Mouse (Mus musculus) monocyte, adult 5-6 weeks (primary cell): ENCODE data around the gene Acer2. TPM values are rescaled to one million over a fixed set of nuclear protein-coding genes. Genes with fewer than 3 reads are reported as not detected.

ENCODE experiments used
- ATAC-seq: fragments of 153-309, 156-312 bp; replicated peaks from 2 replicates; pipeline ENCODE4 v1.8.0; 2017; ENCODE audit warnings: mild to moderate bottlenecking; ENCODE audit not compliant: low TSS enrichment, insufficient number of reproducible peaks, severe bottlenecking, poor library complexity, low FRiP score
- total RNA-seq: library from RNA; stranded (forward); fragments of 200-1000, 200-491, 200-594 nt; gene quantifications from 3 replicates; pipeline ENCODE4 v1.2.3, GENCODE M21; 2017

Gene Acer2
- total RNA-seq, 1 experiment from 2014 or later, result 1.8 TPM

DNA sequence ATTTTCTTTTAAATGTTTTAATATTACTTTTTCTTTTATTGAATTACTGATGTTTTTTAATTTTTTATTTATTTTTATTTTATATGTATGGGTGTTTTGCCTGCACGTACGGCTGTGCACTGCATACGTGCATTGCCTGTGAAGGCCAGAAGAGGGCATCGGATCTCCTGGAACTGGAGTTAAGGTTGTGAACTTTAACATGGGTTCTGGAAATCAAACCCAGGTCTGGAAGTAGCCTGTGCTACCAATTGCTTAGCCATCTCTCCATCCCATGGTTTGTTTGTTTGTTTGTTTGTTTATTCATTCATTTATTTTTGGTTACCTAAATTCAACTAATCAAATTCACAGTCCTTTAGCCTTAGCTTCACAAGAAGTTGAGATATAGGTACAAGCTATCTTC is 10.7 kb downstream of the Acer2 start:
- ATAC-seq, result 0 out of 2 replicates have a peak, but pooled peaks have one; percentile 66

DNA sequence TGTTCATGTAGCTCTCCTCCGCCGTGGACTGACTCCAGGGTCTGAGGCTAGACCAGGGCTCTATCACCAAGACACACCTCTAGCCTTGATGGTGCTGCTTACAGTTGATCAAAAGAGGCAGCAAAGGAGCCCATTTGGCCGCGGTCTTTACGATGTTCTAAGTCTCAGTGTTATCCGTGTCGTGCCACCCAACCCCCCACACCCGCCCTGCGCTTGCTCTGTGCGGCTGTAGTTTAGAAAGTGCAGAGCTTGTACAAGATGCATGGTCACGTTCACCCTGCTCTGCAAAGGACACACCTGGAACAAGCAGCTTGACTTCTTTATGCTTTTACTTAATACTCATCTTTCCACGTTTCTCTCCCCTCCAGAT is 11.6 kb downstream of the Acer2 start:
- 0 out of 2 replicates have a peak, but pooled peaks have one; percentile 14 for ATAC-seq

DNA sequence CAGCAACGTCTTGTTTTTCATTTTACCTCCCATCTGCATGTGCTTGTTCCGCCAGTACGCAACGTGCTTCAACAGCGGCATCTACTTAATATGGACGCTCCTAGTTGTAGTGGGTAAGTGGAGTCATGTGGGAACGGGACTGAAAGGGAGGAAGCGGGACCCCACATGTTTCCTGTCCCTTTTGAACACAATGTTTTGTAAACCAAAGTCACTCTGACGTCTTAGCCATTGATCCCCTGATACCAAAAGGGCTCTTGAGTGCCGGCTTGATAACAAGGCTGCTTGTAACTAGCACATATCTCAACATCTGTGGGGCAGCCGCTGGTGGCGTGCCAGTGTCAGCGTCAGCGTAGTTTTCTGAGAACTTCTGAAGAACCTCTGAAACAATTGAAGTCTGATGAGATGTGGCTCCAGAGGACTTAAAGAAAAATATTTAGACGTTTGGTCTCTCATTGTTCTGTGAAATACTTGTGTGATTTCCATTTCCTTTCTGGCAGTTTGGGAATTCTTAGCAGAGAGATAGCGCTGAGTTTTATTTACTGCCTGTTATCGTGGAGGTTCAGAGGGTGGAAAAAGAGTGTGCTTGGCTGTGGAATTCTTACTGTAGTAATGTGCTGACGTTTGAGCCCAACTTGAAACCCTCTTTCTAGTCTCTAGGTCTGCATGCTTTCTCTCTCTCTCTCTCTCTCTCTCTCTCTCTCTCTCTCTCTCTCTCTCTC is 12.1 kb downstream of the Acer2 start:
- ATAC-seq, result peak; percentile 45; the same call in 1 of the 2 replicates

DNA sequence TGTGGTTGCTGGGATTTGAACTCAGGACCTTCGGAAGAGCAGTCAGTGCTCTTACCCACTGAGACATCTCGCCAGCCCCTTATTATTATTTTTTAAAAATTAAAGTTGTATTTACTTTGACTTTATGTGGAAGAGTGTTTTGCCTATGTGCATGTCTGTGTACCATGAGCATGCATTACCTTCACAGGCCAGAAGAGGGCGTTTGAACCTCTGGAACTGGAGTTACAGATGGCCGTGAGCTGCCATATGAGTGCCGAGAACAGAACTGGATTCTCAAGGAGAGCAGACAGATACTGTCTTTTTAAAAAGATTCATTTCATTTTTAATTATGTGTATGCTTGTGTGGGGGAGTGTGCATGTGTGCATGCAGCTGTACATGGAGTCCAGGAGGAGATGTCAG is 13.7 kb downstream of the Acer2 start:
- ATAC-seq, result no peak

DNA sequence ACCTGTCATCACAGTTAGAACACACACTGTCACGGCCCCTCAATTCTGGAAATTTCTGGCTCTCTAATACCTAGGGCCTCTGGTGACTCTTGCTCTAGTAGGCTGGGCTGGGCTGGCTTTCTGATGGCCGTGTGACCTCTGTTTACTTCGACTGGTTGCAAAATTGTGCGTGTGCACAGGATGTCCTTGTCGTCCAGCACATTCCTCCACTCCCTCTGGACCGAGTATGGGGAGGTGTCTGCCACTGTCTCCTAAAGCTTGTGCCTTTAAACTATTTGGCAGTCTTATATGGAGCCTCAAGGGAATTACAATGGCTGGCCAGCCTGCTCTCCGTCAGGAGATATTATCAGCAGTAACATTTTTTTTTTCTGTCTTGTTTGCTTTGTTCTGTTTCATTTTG is 23.2 kb downstream of the Acer2 start:
- ATAC-seq, result no peak

DNA sequence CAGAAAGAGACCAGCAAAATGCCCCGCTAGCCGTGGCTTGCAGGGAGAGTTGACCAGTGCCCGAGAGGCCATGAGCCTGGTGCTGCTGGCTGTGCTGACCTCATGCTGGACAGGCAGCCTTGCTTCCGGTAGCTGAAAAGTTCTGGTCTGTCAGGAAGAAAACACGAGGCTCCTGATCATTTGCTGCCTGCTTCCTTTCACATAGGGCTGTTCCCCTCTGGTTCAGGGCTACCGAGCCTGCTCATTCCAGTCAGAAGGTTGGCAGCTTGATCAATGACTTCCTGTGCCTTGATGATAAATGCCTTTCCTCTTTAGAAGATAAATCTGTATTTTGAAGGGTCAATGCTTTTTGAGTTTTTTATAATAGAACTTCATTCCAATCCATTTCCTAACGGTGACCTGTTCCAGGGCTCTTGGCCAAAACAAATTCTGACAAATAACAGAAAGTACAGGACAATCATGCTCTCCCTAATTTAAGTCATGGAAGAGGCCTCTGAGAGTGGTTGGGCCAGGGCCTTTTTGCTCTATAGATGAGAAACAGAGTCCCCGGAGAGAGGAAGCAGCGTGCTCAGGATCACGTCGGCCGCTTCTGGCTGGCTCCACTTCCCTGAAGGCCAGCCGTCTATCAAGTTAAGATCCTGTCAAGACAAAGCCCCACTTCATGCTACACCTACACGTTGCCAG is 24.7 kb downstream of the Acer2 start:
- ATAC-seq, result no peak

DNA sequence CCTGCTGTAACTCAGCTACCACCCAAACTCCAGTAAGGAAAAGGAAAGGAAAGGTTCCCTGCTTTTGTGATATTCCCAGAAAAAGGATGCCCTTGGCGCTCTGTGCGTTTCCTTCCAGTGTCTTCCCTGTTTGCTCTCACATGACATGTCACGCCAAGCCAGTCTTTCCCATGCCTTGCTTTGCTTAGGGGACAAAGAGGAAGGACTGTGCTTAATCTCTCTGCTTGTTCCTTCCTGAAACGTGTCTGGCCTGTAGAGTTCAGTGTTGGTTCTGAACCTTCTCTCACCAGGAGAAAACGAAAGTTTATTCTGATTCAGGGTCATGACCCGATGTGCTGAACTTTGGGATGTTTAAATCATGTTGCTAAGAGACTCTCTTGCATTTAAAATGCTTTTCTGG is 28.2 kb downstream of the Acer2 start:
- ATAC-seq, result no peak

DNA sequence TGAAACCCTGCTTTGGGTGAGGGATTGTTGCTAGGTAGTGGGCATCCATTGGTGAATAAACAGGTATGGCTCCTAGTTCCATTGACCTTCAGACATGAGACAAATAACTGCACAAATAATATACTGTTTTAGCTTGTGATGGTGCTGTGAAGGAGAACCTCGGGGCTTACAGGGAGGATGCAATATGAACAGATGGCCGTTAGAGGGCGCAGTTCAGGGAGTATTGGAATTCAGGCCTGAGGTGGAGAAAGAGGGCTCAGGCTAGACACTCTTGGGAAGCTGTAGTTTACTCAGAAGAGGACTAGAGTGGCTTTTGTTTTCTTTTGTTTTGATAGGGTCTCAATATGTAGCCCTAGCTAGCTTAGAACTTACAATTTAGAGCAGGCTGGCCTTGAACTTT is 30.8 kb downstream of the Acer2 start:
- no peak for ATAC-seq

DNA sequence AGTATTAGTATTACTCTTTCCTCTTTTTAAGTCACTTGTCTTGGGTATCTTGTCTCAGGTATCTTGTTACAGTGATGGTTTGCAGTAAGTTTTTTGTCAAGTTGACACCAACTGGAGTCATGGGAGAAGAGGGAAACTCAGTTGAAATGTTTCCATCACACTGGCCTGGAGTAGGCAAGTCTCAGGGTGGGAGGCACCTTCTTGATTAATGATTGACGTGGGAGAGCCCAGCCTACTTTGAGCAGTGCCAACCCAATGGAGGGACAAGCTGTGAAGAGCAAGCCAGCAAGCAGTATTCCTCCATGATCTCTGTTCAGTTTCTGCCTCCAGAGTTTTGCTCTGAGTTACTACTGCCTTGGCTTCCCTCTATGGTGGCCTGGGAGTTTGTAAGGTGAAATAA is 31.7 kb downstream of the Acer2 start:
- no peak for ATAC-seq

DNA sequence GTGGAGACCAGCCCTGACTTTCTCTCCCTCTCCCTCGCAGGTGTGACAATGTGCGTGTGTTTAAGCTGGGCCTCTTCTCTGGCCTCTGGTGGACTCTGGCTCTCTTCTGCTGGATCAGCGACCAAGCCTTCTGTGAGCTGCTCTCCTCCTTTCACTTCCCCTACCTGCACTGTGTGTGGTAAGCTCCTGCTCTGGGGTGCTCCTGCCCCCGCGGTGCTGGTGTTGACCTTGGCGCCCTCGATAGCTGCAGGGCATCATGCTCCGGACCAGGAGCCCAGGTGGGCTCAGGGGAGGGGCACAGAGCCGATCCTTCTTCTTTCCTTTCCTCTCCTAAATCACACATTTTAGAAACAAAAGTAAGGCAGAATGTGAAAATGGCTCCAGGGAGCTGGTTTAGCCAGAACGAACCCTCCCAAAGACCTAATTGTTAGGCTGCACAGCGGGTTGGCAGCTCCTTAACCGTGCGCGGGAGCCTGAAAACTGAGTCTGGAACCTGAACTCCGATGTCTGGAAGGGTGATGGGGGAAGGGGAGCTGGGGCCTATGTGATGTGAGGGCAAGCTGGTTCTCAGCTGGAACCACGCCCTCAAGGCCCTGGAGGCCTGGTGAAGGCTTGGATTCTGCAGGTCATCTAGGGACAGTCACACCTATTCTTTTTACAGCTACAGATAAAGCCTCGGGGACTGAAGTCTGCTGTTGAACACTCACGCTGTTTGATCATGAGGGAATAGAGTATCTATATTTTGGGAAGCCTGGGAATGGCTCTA is 37.6 kb downstream of the Acer2 start:
- ATAC-seq, result no peak

DNA sequence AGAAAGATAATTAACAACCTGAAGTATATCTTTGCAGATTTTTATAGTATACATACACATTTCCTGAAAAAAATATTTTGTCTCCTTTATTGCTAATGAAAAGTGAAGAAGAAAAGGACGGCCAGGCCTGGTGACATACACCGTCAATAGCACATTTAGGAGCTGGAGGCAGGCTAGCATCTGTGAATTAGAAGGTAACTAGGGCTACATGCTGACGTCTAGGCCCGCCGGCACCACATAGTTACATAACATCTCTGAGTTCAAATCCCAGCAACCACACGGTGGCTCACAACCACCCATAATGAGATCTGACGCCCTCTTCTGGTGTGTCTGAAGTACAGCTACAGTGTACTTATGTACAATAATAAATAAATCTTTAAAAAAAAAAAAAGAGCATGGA is 38.6 kb downstream of the Acer2 start:
- ATAC-seq, result no peak

DNA sequence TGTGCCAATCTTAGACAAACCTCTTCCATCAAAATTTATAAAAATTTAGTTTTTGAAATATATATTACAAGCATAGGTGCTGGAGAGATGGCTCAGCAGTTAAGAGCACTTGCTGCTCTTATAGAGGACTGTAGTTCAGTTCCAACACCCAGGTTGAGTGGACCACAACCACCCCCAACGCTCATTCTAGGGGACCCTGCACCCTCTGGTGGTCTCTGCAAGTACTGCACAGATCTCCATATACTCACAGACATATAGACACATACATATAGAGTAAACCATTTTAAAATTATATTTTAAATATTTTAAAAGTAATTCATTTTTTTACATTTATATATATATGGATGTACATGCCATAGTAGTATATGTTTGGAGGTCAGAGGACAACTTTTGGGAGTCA is 41.9 kb downstream of the Acer2 start:
- ATAC-seq, result no peak

DNA sequence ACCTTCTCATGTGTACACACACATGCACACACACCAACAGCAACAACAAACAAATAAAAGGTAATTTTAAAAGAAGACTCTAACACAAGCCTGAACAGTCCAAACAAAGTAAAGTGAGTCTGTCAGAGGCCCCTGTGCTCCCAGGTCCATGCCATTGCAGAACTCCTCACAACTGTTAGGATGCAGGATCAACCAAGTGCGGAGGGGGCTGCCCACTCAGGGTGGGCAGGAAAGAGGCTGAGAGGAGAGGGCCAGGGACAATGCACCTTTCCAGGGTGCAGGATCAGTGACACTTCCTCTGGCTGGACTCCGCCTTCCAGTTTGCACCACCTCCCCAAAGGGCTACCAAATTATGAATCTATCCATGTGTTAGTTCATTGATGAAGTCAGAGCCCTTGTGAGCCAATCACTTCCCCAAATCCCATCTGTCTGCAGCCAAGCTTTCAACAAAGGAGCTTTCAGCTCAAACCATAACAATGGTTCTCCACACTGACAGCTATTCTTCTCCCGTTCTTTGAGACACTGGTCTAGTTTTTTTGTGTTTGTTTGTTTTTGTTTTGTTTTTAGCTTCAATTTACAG is 49.4 kb downstream of the Acer2 start:
- no peak for ATAC-seq

DNA sequence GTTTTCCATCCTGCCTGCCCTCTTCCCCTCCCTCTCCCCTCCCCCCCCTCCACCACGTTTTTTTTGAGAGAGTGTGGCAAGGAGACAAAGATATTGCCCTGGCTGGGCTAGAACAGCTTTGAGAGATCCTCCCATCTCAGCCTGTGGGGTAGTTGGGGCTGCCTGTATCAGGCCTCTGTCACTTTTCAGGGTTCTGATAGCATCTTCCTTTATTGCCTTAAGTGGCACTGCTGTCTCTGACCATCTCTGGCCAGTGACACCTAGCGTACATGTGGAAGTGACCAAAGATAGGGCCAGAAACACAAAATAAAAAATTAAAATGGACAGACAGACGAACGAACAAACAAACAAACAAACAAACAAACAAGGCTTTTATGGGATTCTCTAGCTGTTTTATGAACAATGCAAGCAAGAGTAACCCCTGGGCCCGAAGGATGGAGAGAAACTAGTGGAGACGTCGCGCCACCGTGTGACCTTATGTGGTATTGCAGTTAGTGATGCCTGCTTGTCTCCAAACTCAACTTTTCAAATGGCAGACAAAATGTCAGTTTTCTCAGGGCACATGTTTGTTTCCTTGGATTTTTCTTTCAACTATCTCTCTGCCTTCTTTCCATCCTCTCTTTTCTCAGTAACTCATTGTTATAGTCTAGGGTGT is 50.7 kb downstream of the Acer2 start:
- ATAC-seq, result no peak

DNA sequence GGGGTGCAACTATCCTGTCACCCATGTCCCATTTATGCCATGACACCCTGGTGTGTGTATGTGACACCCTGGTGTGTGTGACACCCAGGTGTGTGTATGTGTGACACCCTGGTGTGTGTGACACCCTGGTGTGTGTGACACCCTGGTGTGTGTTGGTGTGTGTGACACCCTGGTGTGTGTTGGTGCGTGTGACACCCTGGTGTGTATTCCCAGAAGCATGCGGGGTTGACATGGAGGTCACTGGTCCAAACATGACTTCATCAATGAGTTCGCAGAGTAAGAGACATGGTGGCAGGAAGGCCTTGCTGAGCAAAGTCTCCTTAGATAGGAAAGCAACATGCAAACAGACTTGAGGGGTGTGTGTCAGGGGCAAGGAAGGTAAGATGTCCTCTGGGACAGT is 52.8 kb downstream of the Acer2 start:
- ATAC-seq, result no peak

DNA sequence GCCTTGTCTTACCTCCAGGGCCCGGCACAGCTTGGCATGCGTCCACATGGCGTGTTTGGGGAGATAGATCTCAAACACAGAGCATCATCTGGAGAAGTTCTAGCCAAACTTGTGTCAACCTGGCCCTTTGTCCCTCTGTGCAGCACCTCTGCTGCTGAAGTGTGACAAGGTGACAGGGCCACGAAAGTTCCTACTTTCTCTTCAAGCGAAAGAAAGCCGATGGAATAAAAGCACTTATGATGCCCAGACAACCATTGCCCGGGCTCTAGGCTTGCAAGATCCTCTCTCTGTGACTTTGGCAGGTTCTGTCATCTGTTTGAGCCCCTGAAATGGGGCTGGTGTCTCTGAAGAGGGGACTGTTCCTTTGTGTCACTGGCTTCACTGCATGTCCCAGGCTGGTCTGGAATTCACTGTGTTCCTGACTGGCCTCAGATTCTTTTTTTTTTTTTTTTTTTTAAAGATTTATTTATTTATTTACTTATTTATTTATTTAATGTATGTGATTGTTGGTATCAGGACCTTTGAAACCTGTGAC is 56.0 kb downstream of the Acer2 start:
- ATAC-seq, result no peak

DNA sequence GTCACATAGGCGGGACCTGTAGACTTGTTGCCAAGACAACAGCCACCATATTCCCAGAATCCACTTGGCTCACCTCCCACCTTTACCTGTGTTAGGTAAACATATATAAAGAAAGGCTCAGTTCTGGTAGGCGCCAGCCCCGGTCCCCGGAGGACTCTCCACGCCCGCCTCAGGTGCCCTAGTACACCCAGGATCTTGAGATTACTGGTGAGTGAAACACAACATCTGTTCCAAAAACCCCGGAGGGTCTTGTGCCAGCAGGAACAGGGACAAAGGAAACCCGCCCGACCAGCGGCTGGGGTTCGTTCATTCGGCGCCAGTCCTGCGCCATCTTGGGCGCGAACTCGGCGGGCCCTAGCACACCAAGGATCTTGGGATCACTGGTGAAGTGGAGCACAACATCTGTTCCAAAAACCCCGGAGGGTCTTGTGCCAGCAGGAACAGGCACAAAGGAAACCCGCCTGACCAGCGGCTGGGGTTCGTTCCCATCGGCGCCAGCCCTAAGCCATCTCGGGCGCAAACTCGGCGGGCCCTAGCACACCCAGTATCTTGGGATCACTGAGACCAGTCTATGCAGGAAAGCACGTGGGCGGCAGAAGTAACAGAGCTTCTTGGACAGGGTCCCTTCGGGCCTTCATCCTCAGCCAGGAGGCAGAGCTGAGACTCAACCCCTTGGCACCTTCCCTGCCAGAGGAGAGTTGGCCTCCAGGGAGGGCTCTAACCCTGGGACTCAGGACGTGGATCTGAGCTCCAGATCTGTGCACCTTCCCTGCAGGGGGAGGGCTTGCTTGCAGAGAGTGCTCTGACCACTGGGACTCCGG is 56.6 kb downstream of the Acer2 start:
- ATAC-seq, result no peak

DNA sequence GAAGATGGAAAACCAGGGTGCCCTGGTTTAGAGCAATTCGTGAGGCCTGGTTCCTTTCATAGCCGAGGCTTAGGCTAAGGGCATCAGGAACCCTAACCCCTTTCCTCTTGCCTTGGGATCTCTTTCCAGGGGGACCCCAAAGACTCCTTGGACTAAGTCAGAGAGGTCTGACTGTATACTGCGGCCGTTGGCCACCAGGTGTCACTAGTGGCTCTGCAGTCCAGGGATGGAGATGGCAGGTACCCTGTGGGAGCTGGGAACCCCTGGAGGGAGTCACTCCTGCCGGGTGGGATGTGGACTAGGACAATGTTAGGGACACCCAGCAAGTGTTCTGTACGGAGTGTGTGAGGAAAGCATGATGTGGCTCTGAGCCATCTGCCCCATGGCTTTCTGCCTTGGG is 58.8 kb downstream of the Acer2 start:
- no peak for ATAC-seq
